Mouse (Mus musculus) thymus, adult 2 months (tissue): Measurements from ENCODE around the gene Cckbr.

ENCODE experiments used
- CTCF ChIP-seq: fragments of 200-500 bp; IDR thresholded peaks from 2 replicates; pipeline ENCODE4 v1.5.1; 2012; ENCODE audit warnings: mild to moderate bottlenecking, control low read depth, low read length, moderate library complexity, borderline replicate concordance; ENCODE audit not compliant: control insufficient read depth, poor library complexity, insufficient read depth; ENCODE audit errors: extremely low read depth
- POLR2A ChIP-seq: fragments of 200-500 bp; IDR thresholded peaks from 2 replicates; pipeline ENCODE4 v1.6.1; 2012; ENCODE audit warnings: mild to moderate bottlenecking, low read length, control low read depth, moderate library complexity; ENCODE audit not compliant: control insufficient read depth, poor library complexity, insufficient read depth; ENCODE audit errors: extremely low read depth

- TF ChIP-seq POLR2A = no peak
- TF ChIP-seq CTCF = no peak
Measured at GRCm38 (mm10) chr7:105520201-105520600, 94.7 kb downstream of the Cckbr start.
